Mouse (Mus musculus): Measurements from ENCODE around the gene Hnrnpm.

GRCm38 (mm10) chr17:33681767-33682166 lies 4.9 kb downstream of the Hnrnpm start:
- TF ChIP-seq POLR2A (IDR thresholded peaks at IDR 0.05; ENCODE audit: low read depth, low read length) (no peak), CTCF (IDR thresholded peaks at IDR 0.05; ENCODE audit: borderline replicate concordance, insufficient read depth, low read length) (no peak)

All from embryonic fibroblast, embryonic 13.5 days (primary cell).